Mouse (Mus musculus): ENCODE measurements around the gene Syt12.

The Syt12 gene

GRCm38 (mm10) chr19:4477345-4478189 is at the start of gene Syt12:
Gene Syt12, minus strand, starts transcription at chr19:4477447.
- DNase-seq (ENCODE audit: low read depth, low spot score) = no peak

DNA sequence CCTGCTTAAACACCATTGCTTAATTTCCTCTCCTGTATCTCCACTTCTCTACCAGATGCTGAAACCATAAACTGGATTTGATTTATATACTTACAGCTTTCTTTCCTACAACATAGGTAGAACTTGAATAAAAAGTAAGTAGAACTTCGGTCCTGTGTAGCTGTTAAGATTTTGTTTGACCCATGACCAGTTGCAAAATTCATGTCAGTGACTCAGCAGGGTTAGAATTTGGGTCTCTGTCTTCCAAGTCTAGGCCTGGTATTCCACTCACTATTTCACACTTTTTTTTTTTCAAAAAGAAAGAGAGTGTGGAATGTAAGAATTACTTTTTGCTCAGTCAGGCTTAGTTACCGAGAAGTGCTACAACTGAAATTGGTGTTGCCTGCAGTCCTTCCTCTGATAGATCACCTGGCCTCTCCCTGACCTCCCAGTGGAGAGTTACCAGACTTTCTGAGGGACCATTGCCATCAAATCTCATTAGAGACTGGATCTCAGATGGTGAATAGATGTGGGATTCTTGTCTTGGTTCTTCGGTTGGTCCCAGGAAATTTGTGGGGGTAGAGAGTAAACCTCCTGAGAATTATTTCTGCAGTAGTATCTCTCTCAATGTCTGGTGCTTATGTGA is 44.3 kb upstream of the Syt12 start:
- DNase-seq (ENCODE audit: low read depth, low spot score) = no peak

DNA sequence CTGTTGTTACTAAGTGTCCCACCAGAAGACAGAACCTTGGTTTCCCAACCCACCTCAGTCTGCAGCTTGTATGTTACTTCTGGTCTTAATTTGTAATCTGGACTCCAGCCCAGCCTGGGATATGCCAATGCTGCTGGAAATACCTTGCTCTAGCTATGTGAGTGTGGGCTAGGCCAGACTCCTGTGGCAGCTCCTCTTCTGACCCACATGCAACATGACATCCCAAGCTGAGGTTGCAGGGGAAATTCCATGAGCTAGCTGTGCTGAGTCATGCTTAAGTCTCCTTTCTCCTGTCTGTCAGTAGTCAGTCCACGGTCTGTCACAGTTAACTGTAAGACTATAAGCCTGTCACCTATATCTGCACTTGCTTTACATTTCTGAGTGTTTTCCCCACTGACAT is 40.2 kb upstream of the Syt12 start:
- DNase-seq (ENCODE audit: low read depth, low spot score) = no peak

- DNase-seq (ENCODE audit: low read depth, low spot score) = no peak
Measured at GRCm38 (mm10) chr19:4516288-4516687, 39.0 kb upstream of the Syt12 start.

GRCm38 (mm10) chr19:4515746-4516145 is 38.5 kb upstream of the Syt12 start:
- DNase-seq (ENCODE audit: low read depth, low spot score) = no peak

- no peak for DNase-seq (ENCODE audit: low read depth, low spot score)
Measured at GRCm38 (mm10) chr19:4513236-4513858, 36.1 kb upstream of the Syt12 start.

DNA sequence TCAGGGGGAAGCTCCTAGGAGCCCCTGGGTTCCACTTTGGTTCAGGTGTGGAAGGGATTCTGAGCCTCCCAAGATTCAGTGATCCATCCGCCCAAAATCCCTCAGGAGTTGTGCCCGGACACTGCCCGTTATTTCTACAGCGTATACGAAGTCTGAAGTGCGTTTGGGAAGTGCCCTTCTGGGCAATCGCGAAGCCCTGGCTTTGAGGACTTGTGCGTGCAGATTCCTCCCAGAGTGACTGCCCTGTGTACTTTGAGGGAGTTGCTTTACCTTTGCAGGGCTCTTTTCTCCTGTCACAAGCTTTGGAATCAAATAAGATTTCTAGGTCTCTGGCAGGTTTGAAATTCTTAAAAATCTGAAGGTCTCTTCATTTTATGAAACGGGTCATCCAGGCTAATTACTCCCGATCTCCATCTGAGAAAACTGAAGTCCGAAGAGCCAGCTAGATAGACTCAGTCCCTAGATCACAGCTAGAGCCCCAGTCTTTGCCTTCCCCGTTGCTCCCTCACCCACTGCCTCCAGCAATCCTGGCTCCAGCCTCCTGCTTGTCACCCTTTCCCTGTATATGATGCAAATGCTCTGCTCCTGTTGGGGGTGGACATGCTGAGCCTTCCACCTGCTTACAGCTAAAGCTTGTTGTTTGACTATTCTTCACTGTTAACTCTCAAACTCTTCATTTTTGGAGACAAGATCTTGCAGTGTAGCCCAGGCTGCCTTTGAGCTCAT is 34.0 kb upstream of the Syt12 start:
- peak; percentile 19 for DNase-seq (ENCODE audit: low read depth, low spot score)

- peak; percentile 99 for DNase-seq (ENCODE audit: low read depth, low spot score)
Measured at GRCm38 (mm10) chr19:4509986-4510963, 33.0 kb upstream of the Syt12 start, which contains the start of gene Pcx. Gene Pcx, plus strand, starts transcription at chr19:4510472.

GRCm38 (mm10) chr19:4507746-4508145 is 30.5 kb upstream of the Syt12 start:
- DNase-seq (ENCODE audit: low read depth, low spot score) = no peak

DNA sequence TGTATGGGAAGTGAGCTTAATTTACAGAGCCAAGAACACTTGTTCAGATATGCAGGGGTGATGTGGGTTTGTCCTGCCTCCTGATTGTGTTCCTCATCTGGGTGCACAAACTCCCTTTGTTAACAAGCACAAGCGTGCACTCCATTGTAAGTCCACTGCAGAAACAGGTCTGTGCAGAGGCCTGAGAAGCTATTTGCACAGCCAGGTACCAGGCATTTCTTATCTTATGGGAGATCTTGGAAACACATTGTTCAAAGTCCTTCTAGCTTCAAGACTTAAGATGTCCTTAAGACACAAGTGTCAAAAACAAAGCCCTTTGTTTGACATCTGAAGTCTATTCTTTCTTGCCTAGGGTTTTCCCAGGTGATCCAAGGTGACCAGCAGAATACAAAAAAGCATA is 27.6 kb upstream of the Syt12 start:
- DNase-seq (ENCODE audit: low read depth, low spot score) = no peak

DNA sequence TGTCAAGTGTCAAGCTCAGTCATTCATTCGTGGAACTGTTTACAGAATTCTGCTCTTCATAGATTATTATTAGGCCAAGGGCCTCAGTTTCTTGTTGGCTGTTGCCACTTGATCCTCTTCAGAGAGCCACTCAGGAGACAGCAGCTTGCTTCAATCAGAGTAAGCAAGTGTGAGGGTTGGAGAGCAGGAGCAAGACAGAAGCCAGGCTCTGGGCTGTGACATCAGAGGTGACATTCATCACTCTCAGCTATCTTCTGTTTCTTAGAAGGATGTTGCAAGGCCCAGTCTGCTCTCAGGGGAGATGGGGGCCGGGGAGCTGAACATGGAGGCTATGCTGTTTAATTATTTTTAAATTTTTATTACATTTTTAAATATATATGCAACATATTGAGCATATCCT is 25.5 kb upstream of the Syt12 start:
- no peak for DNase-seq (ENCODE audit: low read depth, low spot score)

DNA sequence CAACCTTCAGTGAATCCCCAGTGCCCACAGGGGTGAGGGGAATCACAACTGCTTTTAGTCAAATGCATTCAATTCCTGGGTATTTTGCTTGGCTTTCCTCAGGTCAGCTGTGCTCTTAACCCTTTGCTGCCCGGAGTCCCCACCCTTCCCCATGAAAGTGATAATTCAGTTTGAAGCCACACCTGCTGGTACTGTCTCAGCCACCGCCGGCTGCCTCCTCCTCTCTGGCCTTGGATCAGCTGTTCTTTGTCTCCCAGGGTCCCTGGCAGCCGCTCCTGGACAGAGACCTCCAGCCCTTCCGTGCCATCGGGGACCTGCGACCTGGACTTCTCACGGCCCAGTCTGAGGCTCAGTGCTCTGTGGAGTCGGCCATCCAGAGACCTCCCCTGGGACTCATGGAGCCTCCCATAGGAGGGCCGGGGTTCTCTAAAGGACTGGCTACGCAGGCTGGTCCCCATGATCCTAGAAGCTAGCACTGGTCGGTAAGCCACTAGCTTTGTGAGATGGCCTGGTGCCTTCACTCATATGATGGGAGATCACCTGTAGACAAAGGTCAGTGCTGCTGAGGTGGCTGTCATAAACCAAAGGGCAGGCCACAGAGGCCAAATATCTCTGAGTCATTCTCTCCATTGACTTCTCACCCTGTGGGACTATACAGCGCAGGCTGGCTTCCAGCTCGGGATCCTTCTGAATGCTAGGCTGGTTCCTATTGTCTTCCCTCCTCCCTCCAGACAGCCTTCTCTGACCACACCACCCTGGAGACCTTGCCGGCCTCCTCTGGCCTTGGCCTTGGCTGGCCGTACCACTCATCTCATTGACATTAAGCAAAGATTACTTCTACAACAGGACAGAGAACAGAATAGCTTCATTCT is 21.1 kb upstream of the Syt12 start, which contains the start of gene 2010003K11Rik:
TSS of gene 2010003K11Rik (minus strand) at position 522 of the 872 bp plus-strand sequence.
- DNase-seq (ENCODE audit: low read depth, low spot score) = no peak

GRCm38 (mm10) chr19:4497263-4497973 is 20.2 kb upstream of the Syt12 start:
- peak; percentile 57 for DNase-seq (ENCODE audit: low read depth, low spot score)

GRCm38 (mm10) chr19:4496535-4497262 is 19.5 kb upstream of the Syt12 start:
- DNase-seq (ENCODE audit: low read depth, low spot score) = no peak

DNA sequence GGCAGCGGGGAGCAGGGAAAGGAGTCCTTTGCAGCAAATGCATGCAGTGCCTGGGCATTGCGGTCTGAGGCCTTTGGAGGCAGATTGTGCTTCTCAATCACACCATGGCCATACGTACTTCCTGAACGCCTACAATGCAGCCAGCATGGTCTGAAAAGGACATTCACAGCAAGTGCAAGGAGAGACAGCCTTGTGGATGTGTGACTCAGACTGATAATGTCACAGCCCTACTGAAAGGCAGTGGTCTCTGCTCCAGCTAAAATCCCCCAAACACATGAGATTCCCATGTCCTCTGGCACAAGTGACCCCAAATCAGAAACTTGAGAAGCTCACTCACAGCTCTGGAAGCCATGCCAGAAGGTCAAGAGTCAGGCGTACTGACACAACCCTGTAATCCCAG is 18.6 kb upstream of the Syt12 start:
- DNase-seq (ENCODE audit: low read depth, low spot score) = no peak

DNA sequence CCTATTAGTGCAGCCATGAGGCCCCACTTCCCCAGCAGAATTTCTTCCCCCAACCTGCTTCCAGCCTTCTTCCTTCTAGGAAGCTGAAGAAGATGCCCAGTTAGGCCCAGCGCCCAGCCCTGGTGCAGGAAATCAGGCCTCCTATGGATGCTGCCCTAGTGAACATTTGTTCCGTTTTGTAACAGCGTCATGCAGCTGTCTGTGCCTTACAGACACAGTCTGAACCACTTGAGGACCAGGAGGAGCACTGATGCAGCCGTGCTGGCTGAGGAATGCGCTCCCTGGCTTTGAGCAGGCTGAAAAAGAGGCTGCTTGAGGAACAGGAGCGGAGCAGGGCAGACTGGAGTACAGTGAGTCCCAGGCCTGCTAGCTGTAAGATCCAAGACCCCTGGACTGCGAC is 17.5 kb upstream of the Syt12 start:
- no peak for DNase-seq (ENCODE audit: low read depth, low spot score)

GRCm38 (mm10) chr19:4492526-4493296 is 15.5 kb upstream of the Syt12 start:
- no peak for DNase-seq (ENCODE audit: low read depth, low spot score)
